Mouse (Mus musculus): ENCODE data around the gene Fam98b.

The Fam98b gene

GRCm38 (mm10) chr2:117249255-117250000 is at the start of gene Fam98b:
Gene Fam98b, plus strand, starts transcription at chr2:117249739.
- DNase-seq: peak; percentile 90 to 93

GRCm38 (mm10) chr2:117200869-117201338 is 48.6 kb upstream of the Fam98b start:
- no peak for DNase-seq

GRCm38 (mm10) chr2:117203350-117203749 is 46.2 kb upstream of the Fam98b start:
- no peak for DNase-seq

- no peak for DNase-seq
Observed at GRCm38 (mm10) chr2:117204534-117204933, 45.0 kb upstream of the Fam98b start.

GRCm38 (mm10) chr2:117205066-117205465 is 44.5 kb upstream of the Fam98b start:
- DNase-seq: no peak

GRCm38 (mm10) chr2:117210416-117211085 is 39.0 kb upstream of the Fam98b start:
- peak; percentile 44 to 68 for DNase-seq

- peak in 1 of 2 experiments; percentile 29 for DNase-seq
Observed at GRCm38 (mm10) chr2:117216152-117216551, 33.4 kb upstream of the Fam98b start.

GRCm38 (mm10) chr2:117217695-117218216 is 31.8 kb upstream of the Fam98b start:
- DNase-seq: no peak

- DNase-seq: no peak
Observed at GRCm38 (mm10) chr2:117219536-117219935, 30.0 kb upstream of the Fam98b start.

- peak in 1 of 2 experiments; percentile 7 for DNase-seq
Observed at GRCm38 (mm10) chr2:117222651-117223050, 26.9 kb upstream of the Fam98b start.

GRCm38 (mm10) chr2:117228601-117229125 is 20.9 kb upstream of the Fam98b start:
- no peak for DNase-seq

GRCm38 (mm10) chr2:117230261-117230660 is 19.3 kb upstream of the Fam98b start:
- no peak for DNase-seq

GRCm38 (mm10) chr2:117231257-117231656 is 18.3 kb upstream of the Fam98b start:
- peak; percentile 66 to 93 for DNase-seq

GRCm38 (mm10) chr2:117241953-117242352 is 7.6 kb upstream of the Fam98b start:
- no peak for DNase-seq

GRCm38 (mm10) chr2:117250001-117250510 is 517 bp downstream of the Fam98b start:
- no peak for DNase-seq

GRCm38 (mm10) chr2:117255415-117255814 is 5.9 kb downstream of the Fam98b start:
- no peak for DNase-seq

- no peak for DNase-seq
Observed at GRCm38 (mm10) chr2:117257617-117258016, 8.1 kb downstream of the Fam98b start.

- DNase-seq: no peak
Observed at GRCm38 (mm10) chr2:117262184-117262583, 12.6 kb downstream of the Fam98b start.

- peak; percentile 54 to 82 for DNase-seq
Observed at GRCm38 (mm10) chr2:117263786-117264408, 14.4 kb downstream of the Fam98b start.

- no peak for DNase-seq
Observed at GRCm38 (mm10) chr2:117288291-117288690, 38.8 kb downstream of the Fam98b start.

GRCm38 (mm10) chr2:117299596-117300448 is 50.3 kb downstream of the Fam98b start:
- DNase-seq: no peak
